Mouse (Mus musculus) CH12.LX (cell line): ENCODE results near the gene Borcs8. TPM values are rescaled to one million over a fixed set of nuclear protein-coding genes. Genes with fewer than 3 reads are reported as not detected.

ENCODE experiments used
- DNase-seq: peaks from one replicate; pipeline ENCODE4 v3.0.0-alpha.2; 2013; ENCODE audit errors: extremely low read depth
- H3K27ac ChIP-seq: 2 replicates; pipeline ENCODE4 v1.5.1; 2012; ENCODE audit warnings: low read depth, mild to moderate bottlenecking, control low read depth, moderate library complexity; ENCODE audit not compliant: insufficient read depth
- H3K27me3 ChIP-seq: replicated peaks from 2 replicates; pipeline ENCODE3; 2012; ENCODE audit warnings: inconsistent platforms
- H3K36me3 ChIP-seq, 2 experiments: replicated peaks in 1 of 2; 2 replicates each; pipeline versions ENCODE3 to v1.6.1; 2012; ENCODE audit warnings: inconsistent platforms in 1 of 2, low read length in 1 of 2, mild to moderate bottlenecking in 1 of 2, mixed read lengths in 1 of 2, moderate library complexity in 1 of 2; ENCODE audit not compliant: control insufficient read depth in 1 of 2, insufficient read depth in 1 of 2
- H3K4me1 ChIP-seq, 2 experiments: 2 replicates each; pipeline ENCODE4 v1.6.1; 2012; ENCODE audit warnings: inconsistent platforms in 1 of 2, moderate library complexity in 1 of 2; ENCODE audit not compliant: insufficient read depth in 2 of 2, control insufficient read depth in 1 of 2
- H3K4me2 ChIP-seq: 2 replicates; pipeline ENCODE4 v1.6.1; 2012; ENCODE audit warnings: low read depth, mild to moderate bottlenecking, control low read depth; ENCODE audit not compliant: poor library complexity, insufficient read depth, severe bottlenecking
- H3K4me3 ChIP-seq, 3 experiments: fragments of 150-350 bp in 1 of 3; sonication (generic) in 1 of 3; replicated peaks in 1 of 3; 2 replicates each; pipeline versions ENCODE3 to v1.5.1; 2011 to 2012; ENCODE audit warnings: low read depth in 2 of 3, low read length in 2 of 3, mild to moderate bottlenecking in 2 of 3, moderate library complexity in 2 of 3, control low read depth in 1 of 3, improper control_type of control experiment in 1 of 3, inconsistent platforms in 1 of 3, mixed read lengths in 1 of 3; ENCODE audit not compliant: poor library complexity in 1 of 3
- H3K79me2 ChIP-seq: replicated peaks from 2 replicates; pipeline ENCODE4 v1.6.1; 2012; ENCODE audit warnings: mild to moderate bottlenecking, moderate library complexity; ENCODE audit not compliant: control insufficient read depth, poor library complexity, insufficient read depth, severe bottlenecking; ENCODE audit errors: extremely low read depth
- H3K9ac ChIP-seq: 2 replicates; pipeline ENCODE4 v1.6.1; 2012; ENCODE audit warnings: low read depth, mild to moderate bottlenecking, control low read depth, moderate library complexity; ENCODE audit not compliant: insufficient read depth
- H3K9me3 ChIP-seq: replicated peaks from 2 replicates; pipeline ENCODE3; 2012; ENCODE audit warnings: low read length, inconsistent platforms, mixed read lengths
- BHLHE40 ChIP-seq: IDR thresholded peaks from 2 replicates; pipeline ENCODE4 v1.6.1; 2011; ENCODE audit warnings: mild to moderate bottlenecking, low read depth, low read length, improper control_type of control experiment
- CHD2 ChIP-seq: IDR thresholded peaks from 2 replicates; pipeline ENCODE4 v1.6.1; 2011; ENCODE audit warnings: low read length, improper control_type of control experiment
- CTCF ChIP-seq, 2 experiments: IDR thresholded peaks in 1 of 2; conservative IDR thresholded peaks in 1 of 2; 2 replicates each; pipeline ENCODE4 v1.5.1; 2011 to 2012; ENCODE audit warnings: low read depth in 2 of 2, low read length in 2 of 2, improper control_type of control experiment in 1 of 2, inconsistent platforms in 1 of 2, mild to moderate bottlenecking in 1 of 2, moderate library complexity in 1 of 2
- E2F4 ChIP-seq: IDR thresholded peaks from 2 replicates; pipeline ENCODE4 v1.6.1; 2011; ENCODE audit warnings: low read depth, low read length, improper control_type of control experiment; ENCODE audit not compliant: insufficient replicate concordance
- ELF1 ChIP-seq: IDR thresholded peaks from 2 replicates; pipeline ENCODE4 v1.6.1; 2014; ENCODE audit warnings: low read depth, mild to moderate bottlenecking, inconsistent platforms, low read length, improper control_type of control experiment
- EP300 ChIP-seq: IDR thresholded peaks from 2 replicates; pipeline ENCODE4 v1.6.1; 2011; ENCODE audit warnings: low read length, improper control_type of control experiment
- ETS1 ChIP-seq: conservative IDR thresholded peaks from 2 replicates; pipeline ENCODE4 v1.6.1; 2012; ENCODE audit warnings: low read depth, mild to moderate bottlenecking, inconsistent platforms, low read length, improper control_type of control experiment, moderate library complexity
- GABPA ChIP-seq: IDR thresholded peaks from 2 replicates; pipeline ENCODE4 v1.6.1; 2012; ENCODE audit warnings: low read depth, low read length, improper control_type of control experiment, inconsistent platforms; ENCODE audit not compliant: insufficient replicate concordance
- HCFC1 ChIP-seq: IDR thresholded peaks from 2 replicates; pipeline ENCODE4 v1.6.1; 2012; ENCODE audit warnings: low read depth, mild to moderate bottlenecking, inconsistent platforms, low read length, improper control_type of control experiment
- IRF4 ChIP-seq: IDR thresholded peaks from 2 replicates; pipeline ENCODE4 v1.6.1; 2014; ENCODE audit warnings: low read depth, mild to moderate bottlenecking, inconsistent platforms, low read length, improper control_type of control experiment
- JUN ChIP-seq: IDR thresholded peaks from 2 replicates; pipeline ENCODE4 v1.6.1; 2011; ENCODE audit warnings: low read depth, mild to moderate bottlenecking, low read length, improper control_type of control experiment, moderate library complexity; ENCODE audit not compliant: insufficient read depth
- JUND ChIP-seq: conservative IDR thresholded peaks from 2 replicates; pipeline ENCODE4 v1.6.1; 2011; ENCODE audit warnings: low read depth, low read length, improper control_type of control experiment
- MAFK ChIP-seq: IDR thresholded peaks from 2 replicates; pipeline ENCODE4 v1.6.1; 2011; ENCODE audit warnings: low read length, improper control_type of control experiment; ENCODE audit not compliant: insufficient replicate concordance
- MAX ChIP-seq: IDR thresholded peaks from 2 replicates; pipeline ENCODE4 v1.6.1; 2011; ENCODE audit warnings: low read length, improper control_type of control experiment
- MAZ ChIP-seq: IDR thresholded peaks from 2 replicates; pipeline ENCODE4 v1.6.1; 2012; ENCODE audit warnings: low read depth, mild to moderate bottlenecking, inconsistent platforms, low read length, improper control_type of control experiment, moderate library complexity
- MEF2A ChIP-seq: IDR thresholded peaks from 2 replicates; pipeline ENCODE4 v1.6.1; 2014; ENCODE audit warnings: low read depth, mild to moderate bottlenecking, inconsistent platforms, low read length, improper control_type of control experiment, borderline replicate concordance
- MXI1 ChIP-seq: IDR thresholded peaks from 2 replicates; pipeline ENCODE4 v1.6.1; 2011; ENCODE audit warnings: mild to moderate bottlenecking, low read depth, low read length, improper control_type of control experiment
- MYC ChIP-seq: IDR thresholded peaks from 2 replicates; pipeline ENCODE4 v1.6.1; 2011; ENCODE audit warnings: low read depth, mild to moderate bottlenecking, improper control_type of control experiment, low read length
- NELFE ChIP-seq: IDR thresholded peaks from 2 replicates; pipeline ENCODE4 v1.6.1; 2011; ENCODE audit warnings: low read depth, low read length, improper control_type of control experiment
- NRF1 ChIP-seq: IDR thresholded peaks from 2 replicates; pipeline ENCODE4 v1.6.1; 2014; ENCODE audit warnings: low read depth, mild to moderate bottlenecking, inconsistent platforms, low read length, improper control_type of control experiment, moderate library complexity
- PAX5 ChIP-seq: IDR thresholded peaks from 2 replicates; pipeline ENCODE4 v1.6.1; 2012; ENCODE audit warnings: low read length, inconsistent platforms, mixed read lengths
- POLR2A ChIP-seq: IDR thresholded peaks from 2 replicates; pipeline ENCODE4 v1.6.1; 2011; ENCODE audit warnings: low read depth, mild to moderate bottlenecking, improper control_type of control experiment, low read length
- RAD21 ChIP-seq: IDR thresholded peaks from 2 replicates; pipeline ENCODE4 v1.6.1; 2011; ENCODE audit warnings: low read depth, mild to moderate bottlenecking, low read length, improper control_type of control experiment, moderate library complexity
- RCOR1 ChIP-seq: conservative IDR thresholded peaks from 2 replicates; pipeline ENCODE4 v1.6.1; 2012; ENCODE audit warnings: low read depth, mild to moderate bottlenecking, inconsistent platforms, low read length, improper control_type of control experiment
- SIN3A ChIP-seq: IDR thresholded peaks from 2 replicates; pipeline ENCODE4 v1.6.1; 2012; ENCODE audit warnings: low read length, improper control_type of control experiment, inconsistent platforms
- SMC3 ChIP-seq: IDR thresholded peaks from 2 replicates; pipeline ENCODE4 v1.6.1; 2011; ENCODE audit warnings: low read depth, low read length, improper control_type of control experiment
- TBP ChIP-seq: conservative IDR thresholded peaks from 2 replicates; pipeline ENCODE4 v1.6.1; 2011; ENCODE audit warnings: low read depth, low read length, improper control_type of control experiment
- TCF12 ChIP-seq: IDR thresholded peaks from 2 replicates; pipeline ENCODE4 v1.6.1; 2014; ENCODE audit warnings: low read depth, mild to moderate bottlenecking, inconsistent platforms, low read length, improper control_type of control experiment
- UBTF ChIP-seq: IDR thresholded peaks from 2 replicates; pipeline ENCODE4 v1.6.1; 2012; ENCODE audit warnings: low read depth, mild to moderate bottlenecking, inconsistent platforms, low read length, improper control_type of control experiment, moderate library complexity
- ZC3H11A ChIP-seq: IDR thresholded peaks from 2 replicates; pipeline ENCODE4 v1.6.1; 2012; ENCODE audit warnings: low read depth, mild to moderate bottlenecking, inconsistent platforms, low read length, improper control_type of control experiment
- ZMIZ1 ChIP-seq: IDR thresholded peaks from 2 replicates; pipeline ENCODE4 v1.6.1; 2012; ENCODE audit warnings: low read depth, mild to moderate bottlenecking, inconsistent platforms, low read length, improper control_type of control experiment
- ZNF384 ChIP-seq: IDR thresholded peaks from 2 replicates; pipeline ENCODE4 v1.6.1; 2012; ENCODE audit warnings: low read depth, low read length, improper control_type of control experiment, inconsistent platforms
- dilution Hi-C: fragments of 300-500 bp; cut with MboI; formaldehyde crosslinking; loops from 2 replicates; pipeline ENCODE4 v1.14.3; 2020; ENCODE audit warnings: low sequenced_read_pairs; ENCODE audit not compliant: extremely low pct_unique_long_range_greater_than_20kb, extremely low pct_ligation_motif_present
- in situ Hi-C: fragments of 300-500 bp; cut with MboI; formaldehyde crosslinking; loops from 3 replicates; pipeline ENCODE4 v1.14.3; 2019; ENCODE audit warnings: low sequenced_read_pairs, low pct_ligation_motif_present, low pct_unique_long_range_greater_than_20kb, mixed read lengths
- polyA plus RNA-seq: library from polyadenylated mRNA; unstranded; fragments of >175 nt; gene quantifications from 2 replicates; pipeline ENCODE4 v1.2.1, GENCODE M21; 2012; ENCODE audit warnings: low read depth; ENCODE audit not compliant: insufficient read length
- total RNA-seq, 2 experiments: library from RNA; depleted of rRNA; stranded (reverse); fragments of 300-350 nt in 1 of 2; fragments of >200 nt in 1 of 2; gene quantifications; 2 replicates each; pipeline ENCODE4 v1.2.3; 2012 to 2014

The Borcs8 gene
- total and polyA plus RNA-seq, 3 experiments = 22.2 to 56.4 (median 44.0) TPM

DNA sequence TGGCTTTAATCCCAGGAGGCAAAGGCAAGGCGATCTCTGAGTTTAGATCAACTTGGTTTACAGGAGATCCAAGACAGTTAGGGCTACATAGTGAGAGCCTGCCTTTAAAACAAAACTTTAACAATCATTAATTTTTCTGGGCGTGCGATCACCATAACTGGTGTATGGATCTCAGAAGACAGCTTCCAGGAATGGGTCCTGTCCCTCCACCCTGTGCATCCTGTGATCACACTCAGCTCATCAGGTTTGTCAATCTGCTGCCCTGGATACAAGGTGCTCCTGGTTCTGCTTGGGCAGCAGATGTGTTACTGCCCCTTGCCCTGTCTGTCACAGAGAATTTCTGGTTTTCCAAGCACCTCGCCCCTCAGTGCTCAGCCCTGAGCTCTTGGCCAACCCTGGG is 19.9 kb downstream of the Borcs8 start:
- H3K4me1 ChIP-seq = peaks cover 38 to 70% of the 10 kb centered on the region in 2 experiments
- H3K9me3 ChIP-seq = no peaks in the 10 kb centered on the region
- dilution Hi-C loops (no loop called here), in situ Hi-C loops (no loop called here)
- H3K36me3 ChIP-seq = peaks cover 53 to 68% of the 10 kb centered on the region in 2 experiments
- TF ChIP-seq JUND (no peak), MAZ (no peak), ELF1 (no peak), GABPA (no peak), UBTF (no peak), MAX (no peak), SIN3A (no peak), ZMIZ1 (no peak), MAFK (no peak), ETS1 (no peak), RCOR1 (no peak), ZNF384 (no peak)
- DNase-seq = no peak
- H3K27me3 ChIP-seq = no peaks in the 10 kb centered on the region
- peak overlapping the region in 2 of 3 experiments; percentile 31 to 69 for H3K4me3 ChIP-seq
- H3K79me2 ChIP-seq = peaks cover 74% of the 10 kb centered on the region
- peak overlapping the region; percentile 93 for H3K4me2 ChIP-seq
- peak overlapping the region; percentile 98 for H3K27ac ChIP-seq
- peak overlapping the region; percentile 38 for H3K9ac ChIP-seq

DNA sequence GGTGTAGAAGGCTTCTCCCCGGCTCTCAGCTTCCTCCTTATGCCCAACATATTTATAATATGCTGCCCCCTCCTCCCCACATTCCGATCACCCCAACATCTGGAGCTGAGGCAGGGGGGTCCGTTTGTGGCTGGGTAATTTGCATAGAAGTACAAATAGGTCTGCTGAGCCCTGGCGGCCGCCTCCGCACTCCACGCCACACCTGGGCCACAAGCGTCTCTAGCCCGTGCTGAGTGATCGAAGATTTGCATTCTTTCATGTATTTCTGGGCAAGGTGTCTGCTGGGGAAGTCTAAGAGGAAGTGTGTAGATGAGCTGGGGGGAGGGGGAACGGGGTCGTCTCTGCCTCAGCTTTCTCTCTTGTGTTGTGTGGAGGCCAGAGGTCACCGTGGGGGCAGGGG is 20.7 kb downstream of the Borcs8 start:
- Histone ChIP-seq H3K79me2 (peaks cover 68% of the 10 kb centered on the region), H3K4me3 (peak overlapping the region in 1 of 3 experiments; percentile 10), H3K27ac (peak overlapping the region; percentile 98), H3K27me3 (no peaks in the 10 kb centered on the region), H3K4me1 (peaks cover 43 to 78% of the 10 kb centered on the region in 2 experiments), H3K9ac (peak overlapping the region; percentile 38), H3K9me3 (no peaks in the 10 kb centered on the region), H3K36me3 (peaks cover 54 to 71% of the 10 kb centered on the region in 2 experiments), H3K4me2 (peak overlapping the region; percentile 93)
- peak; percentile 92 for DNase-seq
- dilution Hi-C loops (no loop called here), in situ Hi-C loops (no loop called here)
- TF ChIP-seq CTCF (conservative IDR thresholded peaks at IDR 0.05 in 1 of 2, IDR thresholded peaks at IDR 0.05 in 1 of 2; ENCODE audit: low read depth in 2 of 2, low read length in 2 of 2) = no peak
- peak; percentile 99 for TF ChIP-seq BHLHE40
- no peak for TF ChIP-seq JUN
- TF ChIP-seq MYC = peak; percentile 49; the same call in 1 of the 2 replicates
- peak; percentile 95 for TF ChIP-seq MEF2A
- no peak for TF ChIP-seq PAX5
- peak; percentile 46 for TF ChIP-seq HCFC1
- TF ChIP-seq SMC3 = peak; percentile 15; the same call in 1 of the 2 replicates
- TF ChIP-seq MAZ = peak; percentile 93
- TF ChIP-seq CHD2 = peak; percentile 95
- no peak; the same call in 1 of the 2 replicates for TF ChIP-seq RAD21
- TF ChIP-seq NELFE = peak; percentile 56; the same call in 1 of the 2 replicates
- TF ChIP-seq TCF12 = peak; percentile 99
- no peak for TF ChIP-seq E2F4
- TF ChIP-seq MXI1 = peak; percentile 17; the same call in 1 of the 2 replicates
- TF ChIP-seq MAFK = peak; percentile 73; the same call in 1 of the 2 replicates
- no peak for TF ChIP-seq ZC3H11A
- TF ChIP-seq IRF4 = peak; percentile 88
- TF ChIP-seq NRF1 = peak; percentile 46; the same call in 1 of the 2 replicates
- TF ChIP-seq RCOR1 = peak; percentile 93
- peak; percentile 41; the same call in 1 of the 2 replicates for TF ChIP-seq TBP
- peak; percentile 89 for TF ChIP-seq SIN3A
- TF ChIP-seq UBTF = no peak
- TF ChIP-seq POLR2A = peak; percentile 45; the same call in 1 of the 2 replicates
- TF ChIP-seq GABPA = no peak
- peak; percentile 91 for TF ChIP-seq EP300
- TF ChIP-seq MAX = peak; percentile 48; the same call in 1 of the 2 replicates
